ENCODE assay signal across 8 mouse cellular contexts in genomic region chr11:107417041-107417583, GRCm38 (mm10). TPM values are rescaled to one million over a fixed set of nuclear protein-coding genes. Genes with fewer than 3 reads are reported as not detected.
A peak's percentile ranks its signal among the peaks of the same experiment; 100 is the strongest.
DNase-seq lines count a peak whose midpoint lies in the region; ATAC-seq lines count a peak whose summit lies in the region.

No protein-coding gene starts in this region.

- H3K9ac ChIP-seq in forebrain, embryonic 16.5 days (replicated peaks; ENCODE audit: low read depth, low read length), result no peak overlapping the region
- H3K9ac ChIP-seq in liver, embryonic 15.5 days, result peak overlapping the region; percentile 30; the same call in 1 of the 2 replicates
- no peak overlapping the region for H3K9ac ChIP-seq in neural tube, embryonic 12.5 days

- peak overlapping the region; percentile 30 for H3K4me2 ChIP-seq in forebrain, embryonic 16.5 days (ENCODE audit: low read length)
- H3K4me2 ChIP-seq in liver, embryonic 15.5 days, result peak overlapping the region; percentile 74
- H3K4me2 ChIP-seq in neural tube, embryonic 12.5 days (replicated peaks), result peak overlapping the region; percentile 9; the same call in 1 of the 2 replicates

- no peaks in the 10 kb centered on the region for H3K27me3 ChIP-seq in forebrain, embryonic 16.5 days (replicated peaks; ENCODE audit: control insufficient read depth, insufficient read depth, low read length)
- H3K27me3 ChIP-seq in liver, embryonic 15.5 days, result no peaks in the 10 kb centered on the region
- H3K27me3 ChIP-seq in neural tube, embryonic 12.5 days (replicated peaks), result no peaks in the 10 kb centered on the region

- 19% methylated on average over 14 of the region's 14 CpGs for WGBS in forebrain, embryonic 16.5 days
- 10% methylated on average over 14 of the region's 14 CpGs for WGBS in liver, embryonic 15.5 days (ENCODE audit: insufficient replicate concordance)
- 58% methylated on average over 14 of the region's 14 CpGs for WGBS in neural tube, embryonic 12.5 days

- ATAC-seq in activated CD4-positive, CD25-positive, alpha-beta regulatory T cell, adult 4 months, result peak; percentile 98
- peak; percentile 23; the same call in 1 of the 2 replicates for ATAC-seq in forebrain, embryonic 16.5 days
- peak; percentile 96 for ATAC-seq in inflammation-experienced regulatory T-cells, adult 6 months
- ATAC-seq in liver, embryonic 15.5 days (ENCODE audit: insufficient read depth), result peak; percentile 78
- no peak; the same call in 1 of the 2 replicates for ATAC-seq in neural tube, embryonic 12.5 days (ENCODE audit: low FRiP score, low read depth)

- peak overlapping the region; percentile 63 for H3K27ac ChIP-seq in forebrain, embryonic 16.5 days (ENCODE audit: low read length)
- peak overlapping the region; percentile 87 for H3K27ac ChIP-seq in liver, embryonic 15.5 days (replicated peaks)
- peak overlapping the region; percentile 29; the same call in 1 of the 2 replicates for H3K27ac ChIP-seq in neural tube, embryonic 12.5 days

- peak; percentile 75 to 77 for DNase-seq in B cell, adult 2 months
- peak; percentile 38 to 47 for DNase-seq in urinary bladder, postnatal 36 days (ENCODE audit: low spot score in 2 of 2)
- DNase-seq in left cerebral cortex, adult 8-10 months (ENCODE audit: low spot score in 2 of 2), result no peak

- no peaks in the 10 kb centered on the region for H3K36me3 ChIP-seq in forebrain, embryonic 16.5 days (ENCODE audit: control insufficient read depth, insufficient read depth)
- no peaks in the 10 kb centered on the region for H3K36me3 ChIP-seq in liver, embryonic 15.5 days (replicated peaks)
- H3K36me3 ChIP-seq in neural tube, embryonic 12.5 days, result no peaks in the 10 kb centered on the region

- peaks cover 49% of the 10 kb centered on the region for H3K4me1 ChIP-seq in forebrain, embryonic 16.5 days (replicated peaks; ENCODE audit: control insufficient read depth, insufficient read depth, low read length)
- H3K4me1 ChIP-seq in liver, embryonic 15.5 days (replicated peaks), result peaks cover 75% of the 10 kb centered on the region
- H3K4me1 ChIP-seq in neural tube, embryonic 12.5 days, result peaks cover 42% of the 10 kb centered on the region

- no peak overlapping the region for H3K4me3 ChIP-seq in forebrain, embryonic 16.5 days (replicated peaks; ENCODE audit: low read length)
- H3K4me3 ChIP-seq in liver, embryonic 15.5 days (replicated peaks), result peak overlapping the region; percentile 45
- no peak overlapping the region for H3K4me3 ChIP-seq in neural tube, embryonic 12.5 days

- H3K9me3 ChIP-seq in forebrain, embryonic 16.5 days (ENCODE audit: control insufficient read depth, low read length), result no peaks in the 10 kb centered on the region
- H3K9me3 ChIP-seq in liver, embryonic 15.5 days (replicated peaks), result no peaks in the 10 kb centered on the region
- no peaks in the 10 kb centered on the region for H3K9me3 ChIP-seq in neural tube, embryonic 12.5 days

RNA-seq across cellular contexts. Expression of gene Pitpnc1, which starts 53.4 kb away (rescaled TPM):
- polyA plus RNA-seq in activated CD4-positive, CD25-positive, alpha-beta regulatory T cell, adult 4 months (2017; shearing (Covaris generic)), result 100 to 1,000 TPM; 101 to 116 TPM
- 51.3 and 51.6 TPM in 2 replicates for polyA plus RNA-seq in forebrain, embryonic 16.5 days (2015; fragmentation: Nextera tagmentation; extraction: Ambion mirVana)
- polyA plus RNA-seq in inflammation-experienced regulatory T-cells, adult 6 months (2017; shearing (Covaris generic)), result 100 to 1,000 TPM in 2 of 3 experiments, 10 to 100 TPM in 1; 72.1 to 124 (median 106) TPM
- 7.0 and 7.3 TPM in 2 replicates for polyA plus RNA-seq in liver, embryonic 15.5 days (2015; fragmentation: Nextera tagmentation; extraction: Ambion mirVana)
- 32.5 and 33.2 TPM in 2 replicates for polyA plus RNA-seq in neural tube, embryonic 12.5 days (2016; fragmentation: Nextera tagmentation; extraction: Ambion mirVana)
- total RNA-seq in left cerebral cortex, adult 8-10 months (2022), result 10 to 100 TPM; 52.3 to 67.4 (median 59.9) TPM

Comparison
In these comparisons a context has a peak if more than half of its experiments do, and no peak if none do; other contexts are left out.
1. DNase-seq: peak in B cell, adult 2 months (2 of 2) and urinary bladder, postnatal 36 days (2 of 2); none in left cerebral cortex, adult 8-10 months (0 of 2).
2. H3K27ac ChIP-seq: peak in every context shown above with its lines; median percentile 87 in liver, embryonic 15.5 days; 63 in forebrain, embryonic 16.5 days; 29 in neural tube, embryonic 12.5 days.
3. H3K4me2 ChIP-seq: peak in every context shown above with its lines; median percentile 74 in liver, embryonic 15.5 days; 30 in forebrain, embryonic 16.5 days; 9 in neural tube, embryonic 12.5 days.